8 mouse cellular contexts compared by ENCODE assay signal in the genomic region with DNA sequence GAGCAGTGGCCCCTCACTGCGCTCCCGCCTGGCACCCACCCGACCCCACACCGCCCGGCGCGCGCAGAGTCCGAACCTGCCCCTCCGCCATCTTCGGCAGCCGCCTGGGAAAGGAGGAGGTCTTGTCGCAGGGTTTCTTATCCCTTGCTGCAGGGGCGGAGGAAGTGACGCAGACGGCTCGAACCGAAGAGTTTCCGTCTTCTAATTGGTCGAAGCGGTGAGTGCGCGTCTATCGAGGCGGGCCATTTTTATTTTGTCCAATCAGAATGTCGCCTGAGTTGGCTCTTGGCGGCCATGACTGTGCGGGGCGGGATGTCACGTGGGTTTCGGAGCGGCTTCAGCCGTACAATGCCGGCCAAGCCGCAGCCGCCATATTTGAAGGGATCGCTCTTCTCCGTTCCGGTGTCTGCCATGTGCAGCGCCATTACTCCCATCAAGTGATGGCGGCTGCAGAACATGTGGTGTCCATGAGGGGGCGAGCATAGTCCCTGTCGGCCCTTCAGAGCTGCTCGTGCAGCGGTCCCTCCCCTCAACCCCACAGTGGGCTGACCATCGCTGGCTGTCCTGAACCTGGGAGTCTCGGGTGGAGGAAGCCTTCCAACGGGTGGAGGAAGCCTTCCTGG. TPM values are rescaled to one million over a fixed set of nuclear protein-coding genes. Genes with fewer than 3 reads are reported as not detected.
DNase-seq lines count a peak whose midpoint lies in the region; ATAC-seq lines count a peak whose summit lies in the region.

TSS of gene Rpl13a (minus strand) at position 138 of the 623 bp plus-strand sequence.

- peak within 1 kb of the TSS; percentile 97 for H3K4me2 ChIP-seq in heart, embryonic 13.5 days
- H3K4me2 ChIP-seq in liver, embryonic 12.5 days, result peak within 1 kb of the TSS; percentile 90
- peak within 1 kb of the TSS; percentile 77 for H3K4me2 ChIP-seq in stomach, embryonic 15.5 days

- WGBS in heart, embryonic 13.5 days, result under 1% methylated on average over 48 of the region's 48 CpGs
- WGBS in liver, embryonic 12.5 days (ENCODE audit: insufficient replicate concordance), result under 1% methylated on average over 48 of the region's 48 CpGs
- WGBS in stomach, embryonic 15.5 days, result under 1% methylated on average over 48 of the region's 48 CpGs

- H3K9ac ChIP-seq in heart, embryonic 13.5 days, result peak within 1 kb of the TSS; percentile 100
- peak within 1 kb of the TSS; percentile 98 for H3K9ac ChIP-seq in liver, embryonic 12.5 days
- peak within 1 kb of the TSS; percentile 94 for H3K9ac ChIP-seq in stomach, embryonic 15.5 days

- peaks cover 30% of the 10 kb centered on the region for H3K36me3 ChIP-seq in heart, embryonic 13.5 days
- H3K36me3 ChIP-seq in liver, embryonic 12.5 days, result peaks cover 38% of the 10 kb centered on the region
- H3K36me3 ChIP-seq in stomach, embryonic 15.5 days, result peaks cover 26% of the 10 kb centered on the region

- H3K27ac ChIP-seq in brown adipose tissue, adult 24 weeks (replicated peaks; ENCODE audit: low read depth, low read length), result peak within 1 kb of the TSS; percentile 90
- peak within 1 kb of the TSS; percentile 94 for H3K27ac ChIP-seq in heart, embryonic 13.5 days (replicated peaks)
- H3K27ac ChIP-seq in liver, embryonic 12.5 days, result peak within 1 kb of the TSS; percentile 95
- H3K27ac ChIP-seq in stomach, embryonic 15.5 days, result peak within 1 kb of the TSS; percentile 90

- peak within 1 kb of the TSS; percentile 90 for H3K4me3 ChIP-seq in brown adipose tissue, adult 24 weeks (ENCODE audit: insufficient read depth, low read depth, low read length)
- H3K4me3 ChIP-seq in heart, embryonic 13.5 days, result peak within 1 kb of the TSS; percentile 98
- H3K4me3 ChIP-seq in liver, embryonic 12.5 days, result peak within 1 kb of the TSS; percentile 94
- peak within 1 kb of the TSS; percentile 74 for H3K4me3 ChIP-seq in stomach, embryonic 15.5 days (replicated peaks)

- peak; percentile 99 for DNase-seq in CD4-positive, CD25-positive, alpha-beta regulatory T cell, adult 2 months (ENCODE audit: low read depth, low spot score)
- DNase-seq in fat pad, adult 2 months (ENCODE audit: extremely low read depth, low read depth, low spot score), result peak; percentile 90
- DNase-seq in kidney, postnatal 10 days, result peak; percentile 99
- peak; percentile 99 for DNase-seq in natural killer cell, adult 2 months (ENCODE audit: low spot score in 2 of 2)

- no peaks in the 10 kb centered on the region for H3K9me3 ChIP-seq in heart, embryonic 13.5 days
- H3K9me3 ChIP-seq in liver, embryonic 12.5 days (replicated peaks), result no peaks in the 10 kb centered on the region
- H3K9me3 ChIP-seq in stomach, embryonic 15.5 days, result no peaks in the 10 kb centered on the region

- H3K4me1 ChIP-seq in brown adipose tissue, adult 24 weeks (ENCODE audit: control insufficient read depth, insufficient read depth, insufficient read length, low read length), result peaks cover 11% of the 10 kb centered on the region; the same call in 1 of the 2 replicates
- peaks cover 42% of the 10 kb centered on the region for H3K4me1 ChIP-seq in heart, embryonic 13.5 days
- H3K4me1 ChIP-seq in liver, embryonic 12.5 days, result peaks cover 52% of the 10 kb centered on the region
- H3K4me1 ChIP-seq in stomach, embryonic 15.5 days, result peaks cover 36% of the 10 kb centered on the region

- no peaks in the 10 kb centered on the region for H3K27me3 ChIP-seq in heart, embryonic 13.5 days (replicated peaks)
- no peaks in the 10 kb centered on the region for H3K27me3 ChIP-seq in liver, embryonic 12.5 days (replicated peaks)
- H3K27me3 ChIP-seq in stomach, embryonic 15.5 days (replicated peaks), result no peaks in the 10 kb centered on the region

- ATAC-seq in heart, embryonic 13.5 days (ENCODE audit: extremely low read depth, insufficient number of reproducible peaks, low FRiP score, low TSS enrichment), result peak; percentile 87
- peak; percentile 79 for ATAC-seq in liver, embryonic 12.5 days
- ATAC-seq in stomach, embryonic 15.5 days (ENCODE audit: insufficient read depth, low FRiP score, low read depth), result peak; percentile 92

RNA-seq across cellular contexts. Expression of gene Rpl13a, which starts in this region (rescaled TPM):
- 1,142 and 1,278 TPM in 2 replicates for polyA plus RNA-seq in brown adipose tissue, adult 24 weeks (2012; ENCODE audit: insufficient read depth, insufficient read length, missing spikeins)
- polyA plus RNA-seq in heart, embryonic 13.5 days (2015; fragmentation: Nextera tagmentation; extraction: Ambion mirVana), result 688 and 785 TPM in 2 replicates
- 1,134 and 1,149 TPM in 2 replicates for polyA plus RNA-seq in liver, embryonic 12.5 days (2016; fragmentation: Nextera tagmentation; extraction: Ambion mirVana)
- 1,296 and 1,308 TPM in 2 replicates for polyA plus RNA-seq in stomach, embryonic 15.5 days (2015; fragmentation: Nextera tagmentation; extraction: Ambion mirVana)

Comparison
In these comparisons a context has a peak if more than half of its experiments do, and no peak if none do; other contexts are left out.
1. Peak in every context shown above with its lines: DNase-seq, ATAC-seq, H3K4me3 ChIP-seq and H3K27ac ChIP-seq.